ENCODE assay signal across 14 mouse cellular contexts in genomic region chr17:25623935-25624334, GRCm38 (mm10). TPM values are rescaled to one million over a fixed set of nuclear protein-coding genes. Genes with fewer than 3 reads are reported as not detected.
DNase-seq lines count a peak whose midpoint lies in the region; ATAC-seq and TF ChIP-seq lines count a peak whose summit lies in the region.
"Had no signal": no experiment of that assay in that cellular context is flagged by ENCODE, and none has a peak within 500 bp of the region (broad histone marks: within the 10 kb centered on the region; RNA-seq: fewer than 3 reads in every experiment).

No protein-coding gene starts in this region.

- no peak overlapping the region for H3K4me2 ChIP-seq in intestine, embryonic 14.5 days (ENCODE audit: low read length)
- no peak overlapping the region for H3K4me2 ChIP-seq in intestine, postnatal 0 days (replicated peaks; ENCODE audit: low read depth)
- H3K4me2 ChIP-seq: liver, embryonic 11.5 days had no signal

- TF ChIP-seq POLR2A in cortical plate, adult 2 months (IDR thresholded peaks at IDR 0.05; ENCODE audit: extremely low read depth, insufficient read depth, low read length) = no peak
- TF ChIP-seq POLR2A in olfactory bulb, adult 2 months (IDR thresholded peaks at IDR 0.05; ENCODE audit: insufficient read depth, low read depth, low read length) = no peak

- H3K27ac ChIP-seq in intestine, embryonic 14.5 days (ENCODE audit: low read depth) = peak overlapping the region; percentile 33; the same call in 1 of the 2 replicates
- H3K27ac ChIP-seq in intestine, postnatal 0 days (ENCODE audit: low read depth, low read length) = no peak overlapping the region
- peak overlapping the region; percentile 84 for H3K27ac ChIP-seq in cortical plate, adult 2 months (ENCODE audit: insufficient read depth, low read length)
- H3K27ac ChIP-seq in olfactory bulb, adult 2 months (ENCODE audit: insufficient read depth, low read depth, low read length) = peak overlapping the region; percentile 63

- no peaks in the 10 kb centered on the region; the same call in 1 of the 2 replicates for H3K36me3 ChIP-seq in intestine, embryonic 14.5 days (ENCODE audit: control insufficient read depth, insufficient read depth, low read length)
- no peaks in the 10 kb centered on the region; the same call in 1 of the 2 replicates for H3K36me3 ChIP-seq in intestine, postnatal 0 days (ENCODE audit: control insufficient read depth, insufficient read depth)

- no peak for ATAC-seq in intestine, embryonic 14.5 days (replicated peaks; ENCODE audit: low FRiP score, low TSS enrichment, low read depth)
- no peak for ATAC-seq in intestine, postnatal 0 days

- 73% methylated on average over 11 of the region's 11 CpGs for WGBS in intestine, embryonic 14.5 days
- WGBS in intestine, postnatal 0 days = 76% methylated on average over 11 of the region's 11 CpGs
- 43% methylated on average over 11 of the region's 11 CpGs for WGBS in olfactory bulb, adult 2 months

- H3K4me1 ChIP-seq in intestine, embryonic 14.5 days (replicated peaks; ENCODE audit: control insufficient read depth, insufficient read depth, low read length) = peaks cover 5% of the 10 kb centered on the region
- no peaks in the 10 kb centered on the region for H3K4me1 ChIP-seq in intestine, postnatal 0 days (replicated peaks; ENCODE audit: control insufficient read depth, insufficient read depth, low read length)
- peaks cover 28% of the 10 kb centered on the region for H3K4me1 ChIP-seq in cortical plate, adult 2 months (ENCODE audit: control insufficient read depth, insufficient read depth, low read length)
- peaks cover 44% of the 10 kb centered on the region for H3K4me1 ChIP-seq in olfactory bulb, adult 2 months (ENCODE audit: control insufficient read depth, insufficient read depth, low read length)

- no peak for DNase-seq in intestine, embryonic 14.5 days (ENCODE audit: low spot score)
- peak; percentile 75 to 82 for DNase-seq in frontal cortex, postnatal 36 days (ENCODE audit: low spot score in 2 of 2)
- DNase-seq in kidney, postnatal 36 days = no peak
- no peak for DNase-seq in kidney, adult 18-20 months
- DNase-seq: adrenal gland, adult 2 months; cerebellum, postnatal 36 days; gastrocnemius, postnatal 36 days; kidney, postnatal 14 days; lung, postnatal 14 days; thymus, postnatal 36 days had no signal

- H3K4me3 ChIP-seq in intestine, embryonic 14.5 days (ENCODE audit: low read depth, low read length) = no peak overlapping the region
- H3K4me3 ChIP-seq in intestine, postnatal 0 days (ENCODE audit: low read depth, low read length) = no peak overlapping the region
- H3K4me3 ChIP-seq in cortical plate, adult 2 months (ENCODE audit: insufficient read depth, low read length) = no peak overlapping the region
- no peak overlapping the region for H3K4me3 ChIP-seq in olfactory bulb, adult 2 months (ENCODE audit: insufficient read depth, low read depth, low read length)

- no peak overlapping the region for H3K9ac ChIP-seq in intestine, embryonic 14.5 days (ENCODE audit: low read length)
- H3K9ac ChIP-seq in intestine, postnatal 0 days (ENCODE audit: low read depth, low read length) = no peak overlapping the region

- no peaks in the 10 kb centered on the region for H3K27me3 ChIP-seq in intestine, embryonic 14.5 days (replicated peaks; ENCODE audit: control insufficient read depth, insufficient read depth, low read length)
- H3K27me3 ChIP-seq in intestine, postnatal 0 days (replicated peaks; ENCODE audit: control insufficient read depth, insufficient read depth, low read length) = no peaks in the 10 kb centered on the region

- no peaks in the 10 kb centered on the region for H3K9me3 ChIP-seq in intestine, embryonic 14.5 days (ENCODE audit: control insufficient read depth, low read length)
- no peaks in the 10 kb centered on the region for H3K9me3 ChIP-seq in intestine, postnatal 0 days (ENCODE audit: control insufficient read depth)

- no peak for TF ChIP-seq CTCF in intestine, postnatal 0 days (IDR thresholded peaks at IDR 0.05; ENCODE audit: low read depth)
- no peak for TF ChIP-seq CTCF in cortical plate, adult 2 months (IDR thresholded peaks at IDR 0.05; ENCODE audit: extremely low read depth, insufficient read depth, low read length)
- TF ChIP-seq CTCF in olfactory bulb, adult 2 months (IDR thresholded peaks at IDR 0.05; ENCODE audit: insufficient read depth, low read depth, low read length) = no peak

RNA-seq across cellular contexts. Expression of gene Lmf1, which starts 45.0 kb away (rescaled TPM):
- polyA plus RNA-seq in intestine, embryonic 14.5 days (2014; fragmentation: Nextera tagmentation; extraction: Ambion mirVana) = 31.3 and 33.5 TPM in 2 replicates
- 16.1 and 16.5 TPM in 2 replicates for polyA plus RNA-seq in intestine, postnatal 0 days (2015; fragmentation: Nextera tagmentation; extraction: Ambion mirVana)
- polyA plus RNA-seq in cortical plate, adult 2 months (2012; rRNA removed) = 17.2 and 17.9 TPM in 2 replicates
- not detected in 2 replicates for polyA plus RNA-seq in olfactory bulb, adult 2 months (2012; ENCODE audit: insufficient read depth, insufficient read length, low replicate concordance, missing spikeins)

RNA-seq across cellular contexts. Expression of gene Sox8, which starts 53.4 kb away (rescaled TPM):
- polyA plus RNA-seq in intestine, embryonic 14.5 days (2014; fragmentation: Nextera tagmentation; extraction: Ambion mirVana) = 9.1 and 9.4 TPM in 2 replicates
- polyA plus RNA-seq in intestine, postnatal 0 days (2015; fragmentation: Nextera tagmentation; extraction: Ambion mirVana) = 1.7 and 2.5 TPM in 2 replicates
- 42.5 and 51.6 TPM in 2 replicates for polyA plus RNA-seq in cortical plate, adult 2 months (2012; rRNA removed)
- polyA plus RNA-seq in olfactory bulb, adult 2 months (2012; ENCODE audit: insufficient read depth, insufficient read length, low replicate concordance, missing spikeins) = not detected in 2 replicates

Comparison
In these comparisons a context has a peak if more than half of its experiments do, and no peak if none do; other contexts are left out.
1. DNase-seq: peak in frontal cortex, postnatal 36 days (2 of 2); none in intestine, embryonic 14.5 days (single experiment), kidney, postnatal 36 days (0 of 2) and kidney, adult 18-20 months (single experiment).